Mouse (Mus musculus) kidney, postnatal 36 days (tissue): ENCODE data around the gene Abhd6.
A peak's percentile ranks its signal among the peaks of the same experiment; 100 is the strongest.

Experiments
- DNase-seq, 2 experiments: peaks; one replicate each; pipeline ENCODE4 v3.0.0; 2021 to 2022; ENCODE audit warnings: mixed read lengths in 2 of 2

Gene Abhd6

DNA sequence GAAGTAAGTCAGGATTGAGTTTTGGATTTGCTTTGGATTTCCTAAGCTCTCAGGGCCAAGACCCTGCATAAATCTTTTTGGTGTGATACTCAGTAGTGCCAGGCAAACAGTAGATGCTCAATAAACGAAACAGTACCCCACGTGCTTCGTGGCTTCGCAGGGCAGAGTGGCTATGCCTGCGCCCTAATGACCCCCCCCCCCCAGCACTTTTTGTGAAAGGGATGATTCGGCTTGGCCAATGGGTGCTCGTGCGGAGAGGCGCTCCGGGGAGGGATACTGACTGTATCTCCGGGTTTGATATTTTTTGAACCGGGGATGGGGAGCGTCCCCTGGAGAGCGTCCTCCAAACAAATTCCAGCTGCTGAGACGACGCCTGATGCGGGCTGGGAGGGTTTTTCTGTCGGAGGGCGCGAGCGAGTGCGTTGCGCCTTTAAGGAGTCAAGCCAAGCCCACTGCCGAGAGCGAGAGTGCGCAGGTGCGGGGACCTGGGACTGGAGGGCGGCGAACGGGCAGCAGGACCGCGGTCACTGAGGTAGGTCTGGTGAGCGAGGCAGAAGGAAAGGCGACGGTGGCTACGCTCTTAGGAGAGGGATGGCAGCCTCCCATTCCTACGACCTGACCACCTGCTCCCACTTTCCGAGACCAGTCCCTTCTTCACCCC lies at the start of gene Abhd6:
Abhd6 (plus strand) TSS at position 471 of the 661 bp plus-strand sequence.
- DNase-seq, result peak; percentile 87 to 93

DNA sequence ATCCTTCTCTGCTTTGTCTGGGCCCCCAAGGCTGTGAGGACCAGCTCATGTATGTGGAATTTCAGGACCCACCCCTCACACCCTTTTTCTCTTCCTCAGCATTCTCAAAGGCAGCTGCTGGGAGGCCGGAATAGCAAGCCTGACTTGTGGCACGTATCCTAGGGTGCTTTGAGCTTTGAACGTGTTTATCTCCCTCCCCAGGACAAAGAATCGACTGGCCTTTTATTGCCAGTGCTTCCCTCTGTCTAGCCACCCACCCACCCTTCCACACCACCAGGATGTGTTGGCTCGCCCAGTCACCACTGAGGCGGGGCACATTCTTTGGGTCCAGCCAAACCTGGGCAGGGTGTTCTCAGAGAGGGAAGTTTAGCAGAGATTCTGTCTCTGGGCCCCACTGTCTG lies 48.6 kb upstream of the Abhd6 start:
- DNase-seq, result no peak

GRCm38 (mm10) chr14:7956427-7956826 lies 46.3 kb upstream of the Abhd6 start:
- DNase-seq, result no peak

GRCm38 (mm10) chr14:7957049-7957448 lies 45.7 kb upstream of the Abhd6 start, which contains the start of gene Gm45521:
Gm45521 (plus strand) TSS chr14:7957288.
- no peak for DNase-seq

GRCm38 (mm10) chr14:7960616-7961015 lies 42.1 kb upstream of the Abhd6 start:
- DNase-seq, result peak; percentile 20 to 54

DNA sequence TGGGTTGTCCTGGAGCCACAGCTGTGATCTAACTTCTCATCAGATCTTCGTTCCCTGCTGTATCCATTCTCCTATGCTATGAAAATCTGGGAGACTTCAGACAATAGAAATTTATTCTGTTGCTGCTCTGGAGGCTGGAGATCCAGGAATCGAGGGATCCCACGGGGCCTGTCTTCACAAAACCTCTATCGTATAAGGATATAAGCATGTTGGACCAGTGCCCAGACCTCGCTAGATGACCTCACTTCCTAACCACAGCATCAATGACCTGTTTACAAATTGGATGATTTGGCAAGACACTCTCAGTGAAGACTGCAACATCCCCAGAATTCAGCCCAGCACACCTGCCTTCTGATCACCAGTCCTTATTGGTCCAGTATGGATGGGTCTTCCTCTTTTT lies 41.0 kb upstream of the Abhd6 start:
- no peak for DNase-seq

DNA sequence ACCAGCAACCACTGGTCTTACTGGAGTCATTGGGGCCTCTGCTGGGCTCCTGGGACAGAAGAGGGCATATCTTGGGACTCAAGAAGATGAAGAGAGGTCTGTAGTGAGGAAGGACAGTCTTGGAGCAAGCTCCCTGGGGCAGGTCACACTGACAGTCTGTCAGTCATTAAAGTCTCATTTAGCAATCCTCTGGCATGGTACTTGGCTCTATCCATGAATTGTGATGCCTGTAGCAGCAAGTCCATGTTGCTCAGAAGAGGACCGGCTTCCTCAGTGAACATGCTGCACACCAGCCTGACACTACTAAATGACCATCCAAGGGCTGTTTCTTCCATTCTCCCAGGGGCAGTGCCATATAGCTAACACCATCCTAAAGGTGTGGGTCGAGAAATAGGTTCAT lies 40.1 kb upstream of the Abhd6 start:
- no peak for DNase-seq

DNA sequence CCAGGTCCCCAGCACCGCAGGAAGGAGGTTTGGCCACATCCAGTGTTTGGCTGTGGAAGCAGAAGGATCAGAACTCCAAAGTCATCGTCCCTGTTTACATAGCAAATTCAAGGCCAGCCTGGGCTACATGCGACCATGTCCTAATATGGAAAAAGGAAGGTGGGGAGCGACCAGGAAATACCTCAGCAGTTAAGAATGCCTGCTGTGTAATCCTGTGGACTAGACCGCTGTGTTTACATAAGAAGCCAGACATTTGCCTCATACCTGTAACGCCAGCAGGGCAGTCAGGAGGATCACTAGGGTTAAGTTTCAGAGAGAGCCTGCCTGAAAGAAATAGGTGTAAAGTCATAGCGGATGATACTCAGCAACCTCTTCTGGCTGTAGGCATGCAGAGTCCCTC lies 39.5 kb upstream of the Abhd6 start:
- no peak for DNase-seq

DNA sequence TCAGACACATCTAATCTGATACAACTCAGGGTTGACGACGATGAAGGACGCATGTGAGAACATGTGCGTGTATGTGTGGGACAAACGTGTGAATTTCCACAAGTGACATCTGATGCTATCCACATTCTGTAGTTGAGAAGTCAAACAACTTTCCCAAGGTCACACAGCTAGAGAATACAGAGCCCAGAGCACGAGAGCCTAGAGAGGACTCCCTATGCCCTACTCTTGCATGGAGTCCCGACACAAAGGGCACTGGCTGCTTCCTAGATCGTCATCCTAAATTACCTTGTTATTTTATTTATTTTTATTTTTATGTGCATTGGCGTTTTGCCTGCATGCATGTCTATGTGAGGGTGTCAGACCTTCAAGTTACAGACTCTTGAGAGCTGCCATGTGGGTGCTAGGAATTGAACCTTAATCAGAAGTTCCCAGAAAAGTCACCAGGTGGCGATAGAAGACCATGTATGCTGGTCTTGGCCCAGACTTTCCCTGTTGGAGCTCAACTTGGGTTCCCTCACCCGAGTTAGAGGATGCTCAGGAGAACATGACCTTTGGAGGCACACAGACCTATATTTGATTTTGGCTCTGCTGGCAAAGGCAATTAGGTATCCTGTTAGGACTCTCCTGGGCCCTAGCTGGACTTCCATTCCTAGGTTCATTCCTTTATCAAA lies 38.3 kb upstream of the Abhd6 start:
- peak; percentile 68 to 82 for DNase-seq

DNA sequence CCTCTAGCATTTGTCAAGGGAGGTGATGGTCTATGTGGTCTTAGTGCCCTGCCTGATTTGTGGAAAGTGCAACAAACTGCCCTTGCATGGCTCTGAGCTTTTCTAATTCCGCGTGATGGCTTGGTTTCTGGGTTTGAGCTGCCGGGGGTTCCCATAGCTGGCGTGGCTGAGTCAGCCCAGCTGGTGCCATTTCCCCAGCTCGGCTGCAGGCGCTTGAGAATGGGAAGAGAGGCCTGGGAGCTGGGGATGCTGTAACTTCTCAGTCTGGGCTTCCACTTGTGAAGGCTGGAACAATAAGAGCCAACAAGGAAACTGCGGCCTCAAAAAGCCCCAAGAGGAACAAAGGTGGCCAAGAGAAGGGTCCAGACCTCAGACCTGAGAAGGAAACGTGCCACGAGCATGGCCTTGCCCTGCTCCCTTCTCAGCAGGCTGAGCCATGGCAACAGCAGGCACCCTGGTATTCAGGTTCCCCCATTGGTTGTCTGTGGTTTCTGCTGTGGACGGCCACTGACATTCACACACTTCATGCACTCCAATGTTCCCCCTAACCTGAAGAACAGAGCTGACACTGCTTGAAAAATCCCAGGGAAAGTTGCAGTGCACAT lies 30.7 kb upstream of the Abhd6 start:
- DNase-seq, result no peak

DNA sequence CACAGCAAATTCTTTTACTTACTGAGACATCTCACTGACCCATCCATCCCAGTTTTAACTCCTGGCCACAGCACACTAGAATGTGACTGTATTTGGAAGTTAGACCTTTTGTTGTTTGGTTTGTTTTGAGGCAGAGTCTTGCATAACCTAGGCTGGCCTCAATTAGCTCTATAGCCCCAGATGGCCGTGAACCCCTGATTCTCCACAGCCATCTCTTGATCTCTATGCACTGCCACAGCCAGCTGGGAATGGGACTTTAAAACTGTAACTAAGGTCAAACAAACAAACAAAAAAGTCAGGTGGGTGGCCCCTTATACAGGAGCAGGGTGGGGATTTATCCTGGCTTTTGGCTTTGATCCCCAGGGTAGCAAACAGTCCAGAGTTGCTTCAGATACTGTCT lies 28.1 kb upstream of the Abhd6 start:
- no peak for DNase-seq

DNA sequence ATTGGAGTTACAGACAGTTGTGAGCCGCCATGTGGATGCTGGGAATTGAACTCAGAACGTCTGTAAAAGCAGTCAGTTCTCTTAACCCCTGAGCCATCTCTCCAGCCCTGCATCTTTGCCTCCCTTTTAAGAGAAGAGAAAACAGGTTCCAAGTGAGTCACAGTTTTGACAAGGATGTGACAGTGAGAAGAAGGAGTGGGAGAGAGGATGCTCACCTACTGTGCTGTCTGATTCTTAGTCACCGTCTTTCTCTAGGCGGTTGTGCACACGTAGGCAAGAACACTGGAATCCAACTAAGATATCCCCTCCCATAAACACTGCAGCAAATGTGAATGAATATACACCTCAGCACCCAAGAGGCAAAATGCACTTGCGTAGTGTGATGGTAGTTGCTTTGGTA lies 27.5 kb upstream of the Abhd6 start:
- no peak for DNase-seq

- DNase-seq, result no peak
Measured at GRCm38 (mm10) chr14:7977471-7977870, 25.2 kb upstream of the Abhd6 start.

DNA sequence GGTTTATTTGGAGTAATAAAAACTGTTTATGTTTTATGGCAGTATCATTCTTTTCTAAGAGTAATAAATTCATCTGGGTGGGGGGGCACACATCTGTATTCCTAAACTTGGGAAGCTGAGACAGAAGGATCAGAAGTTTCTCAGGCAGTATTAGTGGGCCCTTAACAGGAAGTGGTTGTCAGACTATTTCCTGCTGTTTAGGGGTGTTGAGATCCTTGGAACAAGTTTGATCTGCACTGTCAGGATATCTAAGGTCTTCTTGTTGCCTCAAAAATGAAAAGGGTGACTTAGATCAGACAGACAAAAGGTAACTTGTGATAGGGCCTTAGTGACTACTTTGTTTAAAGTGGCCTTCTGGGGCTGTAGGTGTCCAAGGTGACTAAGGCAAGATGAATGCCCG lies 24.5 kb upstream of the Abhd6 start:
- no peak for DNase-seq

DNA sequence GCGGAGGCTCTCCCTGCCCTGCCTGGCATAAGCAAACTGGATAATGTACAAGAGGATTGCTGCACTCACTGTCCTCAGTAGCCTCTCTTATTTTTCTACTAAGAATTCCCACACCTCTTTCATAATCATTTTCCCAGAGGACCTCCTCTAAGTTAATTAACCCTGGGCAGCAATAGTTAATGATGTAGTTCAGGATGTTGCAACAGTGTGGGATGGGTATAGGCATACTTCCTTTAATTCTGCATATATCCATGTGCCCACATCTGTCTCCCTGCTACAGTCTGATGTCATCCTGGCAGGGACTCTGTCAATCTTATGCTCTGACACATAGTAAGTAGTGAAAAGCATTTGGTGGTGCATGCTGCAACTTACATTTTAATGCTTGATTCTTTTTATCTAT lies 21.5 kb upstream of the Abhd6 start:
- DNase-seq, result no peak

- no peak for DNase-seq
Measured at GRCm38 (mm10) chr14:7986913-7987312, 15.8 kb upstream of the Abhd6 start.

- no peak for DNase-seq
Measured at GRCm38 (mm10) chr14:7989371-7989770, 13.3 kb upstream of the Abhd6 start.

- no peak for DNase-seq
Measured at GRCm38 (mm10) chr14:7989961-7990360, 12.7 kb upstream of the Abhd6 start.

DNA sequence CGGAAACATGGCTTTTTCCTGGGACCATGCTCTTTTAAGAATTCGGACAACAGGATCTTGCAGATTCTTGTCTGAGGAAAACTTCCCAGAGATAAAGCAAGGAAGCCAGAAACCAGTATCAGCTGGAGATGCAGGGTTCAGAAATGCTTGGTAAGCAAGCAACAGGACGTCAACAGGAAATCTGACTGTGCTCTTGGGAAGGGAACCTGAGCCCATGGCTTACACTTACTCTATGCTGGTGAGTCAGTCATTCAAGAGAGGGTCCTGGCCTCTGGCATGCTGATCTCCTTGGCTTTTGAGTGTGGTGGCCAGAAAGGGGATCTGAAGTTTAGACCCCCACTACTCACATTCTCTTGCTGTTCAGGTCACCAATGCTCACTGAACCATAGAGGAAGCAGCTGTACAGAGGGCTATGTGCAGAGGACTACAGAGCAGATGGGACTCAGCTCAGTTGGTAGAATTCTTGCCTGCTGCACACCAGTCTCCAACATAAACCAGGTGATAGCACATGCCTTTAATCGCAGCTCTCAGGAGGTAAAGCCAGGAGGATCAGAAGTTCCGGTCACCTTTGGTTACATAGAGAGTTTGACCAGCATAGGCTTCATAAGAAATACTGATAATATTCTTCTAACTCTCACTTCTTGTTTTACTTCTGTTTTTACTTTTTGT lies 11.5 kb upstream of the Abhd6 start:
- DNase-seq, result no peak

DNA sequence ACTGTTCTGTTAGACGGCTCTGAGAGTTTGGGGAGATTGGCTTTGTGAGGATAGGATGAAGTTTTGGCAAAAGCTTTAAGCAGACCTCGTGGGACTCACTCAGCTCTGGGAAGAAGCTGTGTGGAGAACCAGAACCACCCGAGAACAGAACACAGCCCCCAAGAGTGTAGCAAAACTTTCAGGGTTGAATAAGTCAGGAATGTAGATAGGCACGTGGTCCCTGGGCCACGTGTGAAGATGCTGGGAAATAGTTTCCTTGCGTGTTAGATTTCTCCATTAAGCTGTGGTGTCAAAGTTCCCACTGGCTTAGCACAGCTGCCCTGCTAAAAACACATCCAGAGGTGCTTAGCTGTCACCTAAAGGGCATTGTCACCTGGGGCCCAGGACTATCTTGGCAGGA lies 10.5 kb upstream of the Abhd6 start:
- no peak for DNase-seq

- DNase-seq, result peak; percentile 68 to 85
Measured at GRCm38 (mm10) chr14:7994271-7994767, 8.4 kb upstream of the Abhd6 start, which contains the start of gene Dnase1l3. Dnase1l3 (minus strand) TSS chr14:7994573.

GRCm38 (mm10) chr14:7997255-7997696 lies 5.4 kb upstream of the Abhd6 start:
- peak; percentile 91 to 95 for DNase-seq

DNA sequence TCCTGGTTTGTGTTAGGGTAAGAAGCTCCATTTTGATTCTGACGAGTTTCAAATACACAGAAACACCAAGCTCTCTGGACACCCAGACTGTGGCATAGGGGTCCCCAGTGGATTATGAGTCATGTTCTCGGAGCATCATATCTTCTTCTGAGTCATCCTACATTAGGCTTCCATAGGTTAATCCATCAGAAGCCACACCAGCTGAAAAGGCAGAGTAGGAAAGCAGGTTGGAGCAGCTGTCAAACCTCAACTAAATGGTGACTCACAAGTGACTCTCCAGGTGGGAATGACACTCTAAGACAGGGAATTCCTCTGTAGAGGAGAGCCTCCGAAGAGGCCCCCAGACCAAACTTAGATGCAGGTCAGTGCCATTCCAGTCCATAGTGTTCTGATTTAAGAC lies 3.7 kb upstream of the Abhd6 start:
- no peak for DNase-seq
